Mouse (Mus musculus) liver, adult 2 months (tissue): ENCODE results near the gene Gm6096.

ENCODE experiments used
- CTCF ChIP-seq: fragments of 200-500 bp; IDR thresholded peaks from 2 replicates; pipeline ENCODE4 v1.5.1; 2011; ENCODE audit warnings: low read depth, low read length, control low read depth
- POLR2A ChIP-seq: fragments of 200-500 bp; IDR thresholded peaks from 2 replicates; pipeline ENCODE4 v1.6.1; 2011; ENCODE audit warnings: low read length, control low read depth; ENCODE audit not compliant: insufficient read depth; ENCODE audit errors: extremely low read depth

DNA sequence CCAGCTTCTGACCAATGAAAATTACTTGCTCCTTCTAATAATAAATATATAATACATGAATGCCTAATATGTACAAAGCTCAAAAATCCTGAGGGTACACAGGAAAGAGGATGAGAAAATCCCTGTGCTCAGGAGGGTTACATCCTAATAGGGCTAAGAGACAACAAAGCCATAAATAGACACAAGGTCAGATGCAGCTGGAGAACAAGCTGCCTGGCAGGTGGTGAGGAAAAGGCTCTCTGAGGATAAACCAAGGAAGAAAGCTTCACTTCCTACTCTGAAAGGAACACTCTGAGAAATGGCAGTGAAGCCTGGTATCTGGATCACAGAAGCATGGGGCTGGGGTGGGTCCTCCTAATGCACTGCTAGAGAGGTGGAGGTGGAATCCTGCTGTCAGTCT, 15.6 kb downstream of the Gm6096 start:
- no peak for TF ChIP-seq CTCF
- TF ChIP-seq POLR2A = no peak
